Mouse (Mus musculus) liver, adult 2 months (tissue): ENCODE data around the gene Slc30a2.

Source experiments
- CTCF ChIP-seq: fragments of 200-500 bp; IDR thresholded peaks from 2 replicates; pipeline ENCODE4 v1.5.1; 2011; ENCODE audit warnings: low read depth, low read length, control low read depth
- POLR2A ChIP-seq: fragments of 200-500 bp; IDR thresholded peaks from 2 replicates; pipeline ENCODE4 v1.6.1; 2011; ENCODE audit warnings: low read length, control low read depth; ENCODE audit not compliant: insufficient read depth; ENCODE audit errors: extremely low read depth

DNA sequence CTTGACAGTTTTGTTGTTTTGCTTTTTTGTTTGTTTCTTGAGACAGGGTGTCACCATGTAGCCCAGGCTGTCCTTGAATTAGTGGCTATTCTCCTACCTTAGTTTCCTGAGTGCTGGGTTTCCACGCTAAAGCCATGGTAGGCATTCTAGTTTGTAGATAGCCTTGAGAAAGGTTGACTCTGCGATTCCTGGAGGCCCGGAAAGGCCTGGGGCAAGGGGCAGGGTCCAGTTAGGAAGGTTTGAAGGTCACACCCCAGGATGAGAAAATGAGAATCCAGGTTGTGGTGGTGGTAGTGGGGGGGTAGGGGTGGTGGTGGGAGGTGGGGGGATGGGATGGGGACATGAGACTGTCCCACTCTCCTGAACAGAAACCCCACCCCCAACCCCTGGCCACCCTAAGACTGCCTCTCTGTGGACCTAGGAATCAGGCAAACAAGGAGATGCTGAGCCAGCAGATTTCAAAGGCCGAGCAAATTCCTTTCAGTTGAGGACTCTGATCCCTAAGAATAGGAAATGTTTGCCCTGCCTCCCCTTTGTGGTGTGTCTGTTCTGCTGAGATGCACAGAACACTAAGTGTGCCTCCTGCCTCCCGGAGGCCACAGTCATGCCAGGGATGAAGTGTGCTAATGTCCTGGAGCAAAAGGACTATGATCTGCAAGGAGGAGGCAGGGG, 16.0 kb upstream of the Slc30a2 start:
- no peak for TF ChIP-seq CTCF
- no peak for TF ChIP-seq POLR2A
